Mouse (Mus musculus) lung, embryonic 14.5 days (tissue): Measurements from ENCODE around the gene Tcf23. TPM values are rescaled to one million over a fixed set of nuclear protein-coding genes. Genes with fewer than 3 reads are reported as not detected.
A peak's percentile ranks its signal among the peaks of the same experiment; 100 is the strongest.

Experiments used
- ATAC-seq: fragments of 200-750 bp; cut with Nextera tagmentation; 2 replicates; pipeline ENCODE4 v1.8.0; 2017; ENCODE audit warnings: mild to moderate bottlenecking, moderate TSS enrichment, moderate library complexity; ENCODE audit not compliant: insufficient read depth
- DNase-seq: peaks from one replicate; pipeline ENCODE4 v3.0.0-alpha.2; 2015
- H3K27ac ChIP-seq: fragments of 300-500 bp; sonication (generic); 2 replicates; pipeline ENCODE4 v1.5.1; 2014; ENCODE audit warnings: low read depth, mild to moderate bottlenecking, moderate library complexity
- H3K27me3 ChIP-seq: fragments of 300-500 bp; sonication (generic); 2 replicates; pipeline ENCODE4 v1.6.1; 2014; ENCODE audit warnings: low read length, control low read depth; ENCODE audit not compliant: insufficient read depth
- H3K36me3 ChIP-seq: fragments of 300-500 bp; sonication (generic); 2 replicates; pipeline ENCODE4 v1.6.1; 2014; ENCODE audit warnings: control low read depth; ENCODE audit not compliant: insufficient read depth
- H3K4me1 ChIP-seq: fragments of 300-500 bp; sonication (generic); 2 replicates; pipeline ENCODE4 v1.6.1; 2014; ENCODE audit warnings: antibody characterized with exemption, control low read depth; ENCODE audit not compliant: insufficient read depth
- H3K4me2 ChIP-seq: fragments of 300-500 bp; sonication (generic); 2 replicates; pipeline ENCODE4 v1.6.1; 2014; ENCODE audit warnings: mild to moderate bottlenecking
- H3K4me3 ChIP-seq: fragments of 300-500 bp; sonication (generic); 2 replicates; pipeline ENCODE4 v1.5.1; 2014; ENCODE audit warnings: low read depth, low read length
- H3K9ac ChIP-seq: fragments of 300-500 bp; sonication (generic); 2 replicates; pipeline ENCODE4 v1.6.1; 2014
- H3K9me3 ChIP-seq: fragments of 300-500 bp; sonication (generic); 2 replicates; pipeline ENCODE4 v1.6.1; 2016; ENCODE audit warnings: low read depth, low read length, control low read depth
- CTCF ChIP-seq: IDR thresholded peaks from 2 replicates; pipeline ENCODE4 v1.5.1; 2016; ENCODE audit warnings: antibody characterized with exemption, low read depth
- WGBS: fragments of 180-500 bp; shearing (Covaris S2); extraction: QIAGEN DNeasy Blood & Tissue Kit; methylation state at CpG from one replicate; pipeline ENCODE4 v1.1.7; 2014; 5-methylcytosine and 5-hydroxymethylcytosine counted together
- polyA plus RNA-seq: library from polyadenylated mRNA; unstranded; fragments of >200 nt; fragmentation: Nextera tagmentation; extraction: Ambion mirVana; gene quantifications from 2 replicates; pipeline ENCODE4 v1.2.1, GENCODE M21; 2014

Gene Tcf23
- polyA plus RNA-seq, 1 experiment from 2014 or later, result 0.25 TPM

DNA sequence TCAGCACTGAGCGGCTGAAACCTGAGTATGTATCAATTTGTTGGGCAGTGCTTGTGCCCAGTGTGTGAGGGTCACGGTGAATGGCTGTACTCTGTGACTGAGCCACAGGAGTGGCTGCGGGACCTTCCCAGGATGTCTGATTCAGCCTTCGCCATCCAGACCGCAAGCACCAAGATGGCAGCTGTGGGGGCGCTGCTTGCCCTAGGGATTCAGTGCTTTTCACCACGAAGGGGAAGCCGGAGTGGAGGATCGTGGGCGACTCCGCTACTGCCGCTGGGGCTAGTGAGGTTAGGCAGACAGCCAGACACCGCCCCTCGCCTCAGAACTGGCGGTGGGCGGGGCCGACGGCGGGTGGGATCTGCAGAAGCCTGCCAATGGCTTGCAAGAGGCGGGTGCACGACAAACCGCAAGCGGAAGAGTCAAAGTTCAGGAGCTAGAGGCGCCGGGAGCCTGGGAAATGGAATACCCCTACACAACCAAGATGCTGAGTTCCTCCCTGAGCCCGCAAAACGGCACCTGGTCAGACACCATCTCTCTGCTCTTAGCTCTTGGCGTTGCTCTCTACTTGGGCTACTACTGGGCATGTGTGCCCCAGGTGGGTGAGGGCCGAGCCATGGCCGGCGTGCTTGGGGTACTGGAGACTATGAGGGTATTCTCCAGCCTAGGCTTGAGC lies 18.7 kb upstream of the Tcf23 start:
- Histone ChIP-seq H3K36me3 (peaks cover 27% of the 10 kb centered on the region), H3K9ac (peak overlapping the region; percentile 62), H3K27ac (peak overlapping the region; percentile 50; the same call in 1 of the 2 replicates), H3K4me3 (peak overlapping the region; percentile 56), H3K27me3 (peaks cover 8% of the 10 kb centered on the region), H3K4me1 (peaks cover 3% of the 10 kb centered on the region; the same call in 1 of the 2 replicates), H3K4me2 (peak overlapping the region; percentile 86), H3K9me3 (no peaks in the 10 kb centered on the region)
- DNase-seq (peak; percentile 97), ATAC-seq (peak; percentile 93)
- WGBS, result under 1% methylated on average over 31 of the region's 31 CpGs
- peak; percentile 32; the same call in 1 of the 2 replicates for TF ChIP-seq CTCF

DNA sequence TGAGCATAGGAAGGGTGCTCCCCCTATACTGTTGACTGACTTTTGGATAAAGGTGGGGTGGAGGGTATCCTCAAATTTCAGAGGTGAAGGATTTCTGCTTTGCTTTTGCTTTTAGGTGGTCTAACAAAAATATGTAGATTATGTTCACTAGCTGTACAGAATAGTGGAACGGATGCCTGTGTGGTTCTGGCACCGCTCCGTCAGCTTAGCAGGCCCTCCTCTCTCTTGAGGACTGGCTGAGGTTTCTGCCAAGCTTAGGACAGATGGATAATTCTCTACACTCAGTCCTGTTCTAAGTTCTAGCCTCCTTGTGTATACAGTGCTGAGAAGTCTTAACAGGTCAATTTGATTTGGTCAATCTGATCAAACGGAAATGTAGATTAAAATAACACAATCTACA lies 18.0 kb upstream of the Tcf23 start:
- Histone ChIP-seq H3K4me2 (peak overlapping the region; percentile 86), H3K9ac (peak overlapping the region; percentile 62), H3K27ac (peak overlapping the region; percentile 50; the same call in 1 of the 2 replicates), H3K9me3 (no peaks in the 10 kb centered on the region), H3K4me3 (peak overlapping the region; percentile 56), H3K4me1 (peaks cover under 1% of the 10 kb centered on the region; the same call in 1 of the 2 replicates), H3K27me3 (peaks cover 1% of the 10 kb centered on the region; the same call in 1 of the 2 replicates), H3K36me3 (peaks cover 34% of the 10 kb centered on the region)
- no peak for DNase-seq
- 62% methylated on average over 4 of the region's 4 CpGs for WGBS
- no peak for ATAC-seq
- TF ChIP-seq CTCF, result no peak

DNA sequence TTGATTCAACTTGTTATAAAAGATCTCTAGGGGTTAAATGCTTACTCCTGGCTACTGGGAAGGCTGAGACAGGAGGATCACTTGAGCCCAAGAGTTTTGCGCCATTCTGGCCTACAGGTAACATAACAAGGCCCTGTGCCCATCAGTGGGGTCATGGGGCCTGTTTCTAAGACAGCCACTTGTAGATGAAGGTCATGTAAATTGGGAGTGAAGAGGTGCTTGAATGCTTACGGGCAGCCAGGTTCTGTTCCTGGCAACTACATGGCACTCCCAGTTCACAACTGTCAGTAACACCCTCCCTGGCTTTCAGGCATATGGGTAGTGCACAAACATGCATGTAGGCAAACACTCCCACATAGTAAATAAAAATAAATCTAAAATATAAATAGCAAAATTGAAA lies 17.5 kb upstream of the Tcf23 start:
- DNase-seq (no peak), ATAC-seq (no peak)
- no peaks in the 10 kb centered on the region for H3K27me3 ChIP-seq
- H3K36me3 ChIP-seq, result peaks cover 38% of the 10 kb centered on the region
- H3K9me3 ChIP-seq, result no peaks in the 10 kb centered on the region
- H3K27ac ChIP-seq, result no peak overlapping the region
- no peak overlapping the region for H3K4me3 ChIP-seq
- H3K9ac ChIP-seq, result no peak overlapping the region
- peak overlapping the region; percentile 86; the same call in 1 of the 2 replicates for H3K4me2 ChIP-seq
- WGBS, result 79% methylated on average over 2 of the region's 2 CpGs
- H3K4me1 ChIP-seq, result no peaks in the 10 kb centered on the region
- no peak for TF ChIP-seq CTCF

DNA sequence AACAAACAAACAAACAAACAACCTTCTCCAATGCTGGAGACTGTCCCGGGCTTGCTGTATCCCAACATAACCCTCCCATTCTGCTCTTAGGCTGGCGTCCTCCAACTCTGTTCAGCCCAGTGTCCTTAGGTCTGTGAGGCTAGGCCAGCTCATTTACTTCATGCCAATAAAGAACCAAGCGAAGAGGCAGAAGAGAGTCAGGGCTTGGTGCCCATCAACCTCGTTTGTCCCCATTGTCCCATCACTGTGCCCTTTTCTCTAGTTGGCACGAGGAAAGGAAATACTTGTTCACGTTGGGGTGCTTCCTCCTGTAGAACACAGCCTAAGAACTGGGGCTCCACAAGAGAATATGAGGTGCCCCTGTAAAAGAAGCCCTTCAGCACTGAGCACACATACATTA lies 16.8 kb upstream of the Tcf23 start:
- Histone ChIP-seq H3K9ac (no peak overlapping the region), H3K9me3 (no peaks in the 10 kb centered on the region), H3K36me3 (peaks cover 41% of the 10 kb centered on the region), H3K4me2 (no peak overlapping the region), H3K27me3 (no peaks in the 10 kb centered on the region), H3K27ac (no peak overlapping the region), H3K4me1 (no peaks in the 10 kb centered on the region), H3K4me3 (no peak overlapping the region)
- WGBS, result 84% methylated on average over 6 of the region's 6 CpGs
- no peak for ATAC-seq
- TF ChIP-seq CTCF, result no peak
- DNase-seq, result no peak

DNA sequence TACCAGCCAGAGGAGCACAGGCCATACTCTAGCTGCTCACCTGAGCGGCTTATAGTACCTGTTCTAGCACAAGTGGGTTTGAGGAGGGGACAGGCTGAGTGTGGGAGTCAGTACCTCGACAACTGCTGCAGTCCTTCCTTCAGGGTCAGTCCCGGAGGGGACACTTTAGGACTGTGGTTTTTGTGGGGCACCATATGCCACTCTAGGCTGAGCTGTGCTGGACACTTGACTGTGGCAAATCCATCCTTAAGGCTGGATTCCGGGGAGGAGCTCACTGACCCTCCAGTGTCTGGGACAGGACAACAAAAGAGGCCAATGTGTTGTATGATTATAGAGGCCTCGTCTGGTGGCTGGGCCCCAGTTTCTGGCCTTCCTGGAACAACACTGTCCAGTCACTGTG lies 15.9 kb upstream of the Tcf23 start:
- Histone ChIP-seq H3K4me2 (no peak overlapping the region), H3K4me1 (no peaks in the 10 kb centered on the region), H3K27me3 (no peaks in the 10 kb centered on the region), H3K4me3 (no peak overlapping the region), H3K9me3 (no peaks in the 10 kb centered on the region), H3K36me3 (peaks cover 44% of the 10 kb centered on the region), H3K9ac (no peak overlapping the region), H3K27ac (no peak overlapping the region)
- TF ChIP-seq CTCF, result no peak
- ATAC-seq, result no peak
- 82% methylated on average over 5 of the region's 5 CpGs for WGBS
- DNase-seq, result no peak

DNA sequence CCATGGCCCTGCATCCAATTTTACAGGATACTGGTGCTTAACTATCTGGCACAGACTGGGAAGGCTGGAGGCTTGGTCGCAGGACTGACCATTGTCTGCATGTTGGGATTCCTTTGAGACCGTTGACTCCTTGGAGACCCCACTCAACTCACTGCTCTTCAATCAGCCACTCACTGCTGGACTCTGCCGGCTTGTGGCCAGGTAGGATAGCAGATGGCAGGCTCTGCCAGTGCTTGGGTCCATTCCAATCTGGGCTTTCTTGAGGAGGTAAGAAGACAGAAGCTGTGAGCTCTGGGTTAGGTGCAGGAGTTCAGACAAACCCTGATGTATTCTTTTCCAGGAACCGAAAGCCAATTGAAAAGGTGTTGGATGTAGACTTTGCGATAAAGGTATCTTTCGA lies 14.4 kb upstream of the Tcf23 start:
- ATAC-seq, result no peak
- no peak overlapping the region for H3K27ac ChIP-seq
- H3K4me3 ChIP-seq, result no peak overlapping the region
- peaks cover 4% of the 10 kb centered on the region for H3K4me1 ChIP-seq
- no peak for TF ChIP-seq CTCF
- no peaks in the 10 kb centered on the region for H3K27me3 ChIP-seq
- 93% methylated on average over 6 of the region's 6 CpGs for WGBS
- no peaks in the 10 kb centered on the region for H3K9me3 ChIP-seq
- H3K9ac ChIP-seq, result no peak overlapping the region
- H3K36me3 ChIP-seq, result peaks cover 53% of the 10 kb centered on the region
- H3K4me2 ChIP-seq, result no peak overlapping the region
- no peak for DNase-seq

DNA sequence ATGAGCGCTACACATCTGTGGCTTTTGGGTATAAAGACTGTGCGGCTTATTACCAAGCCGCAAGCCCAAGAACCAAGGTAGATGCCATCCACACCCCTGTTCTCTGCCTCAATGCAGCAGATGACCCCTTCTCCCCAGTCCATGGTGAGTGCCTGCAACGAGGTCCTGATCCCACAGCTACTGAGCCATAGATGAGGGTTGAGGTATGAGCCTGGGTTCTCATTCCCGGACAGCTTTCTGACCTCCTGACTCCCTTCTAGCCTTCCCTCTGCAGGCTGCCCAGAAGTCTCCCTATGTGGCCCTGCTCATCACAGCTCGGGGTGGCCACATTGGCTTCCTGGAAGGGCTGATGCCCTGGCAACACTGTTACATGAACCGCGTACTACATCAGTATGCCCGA lies 13.9 kb upstream of the Tcf23 start:
- ATAC-seq (no peak), DNase-seq (no peak)
- Histone ChIP-seq H3K4me2 (no peak overlapping the region), H3K9ac (no peak overlapping the region), H3K27me3 (no peaks in the 10 kb centered on the region), H3K4me1 (peaks cover 6% of the 10 kb centered on the region), H3K9me3 (no peaks in the 10 kb centered on the region), H3K36me3 (peaks cover 53% of the 10 kb centered on the region), H3K4me3 (no peak overlapping the region), H3K27ac (no peak overlapping the region)
- no peak for TF ChIP-seq CTCF
- 94% methylated on average over 9 of the region's 9 CpGs for WGBS
